Mouse (Mus musculus): ENCODE results near the gene Nptx1.
A peak's percentile ranks its signal among the peaks of the same experiment; 100 is the strongest.

Gene Nptx1

GRCm38 (mm10) chr11:119521920-119522710 is 25.4 kb downstream of the Nptx1 start:
- DNase-seq: no peak

GRCm38 (mm10) chr11:119520713-119521063 is 26.9 kb downstream of the Nptx1 start:
- DNase-seq: no peak

DNA sequence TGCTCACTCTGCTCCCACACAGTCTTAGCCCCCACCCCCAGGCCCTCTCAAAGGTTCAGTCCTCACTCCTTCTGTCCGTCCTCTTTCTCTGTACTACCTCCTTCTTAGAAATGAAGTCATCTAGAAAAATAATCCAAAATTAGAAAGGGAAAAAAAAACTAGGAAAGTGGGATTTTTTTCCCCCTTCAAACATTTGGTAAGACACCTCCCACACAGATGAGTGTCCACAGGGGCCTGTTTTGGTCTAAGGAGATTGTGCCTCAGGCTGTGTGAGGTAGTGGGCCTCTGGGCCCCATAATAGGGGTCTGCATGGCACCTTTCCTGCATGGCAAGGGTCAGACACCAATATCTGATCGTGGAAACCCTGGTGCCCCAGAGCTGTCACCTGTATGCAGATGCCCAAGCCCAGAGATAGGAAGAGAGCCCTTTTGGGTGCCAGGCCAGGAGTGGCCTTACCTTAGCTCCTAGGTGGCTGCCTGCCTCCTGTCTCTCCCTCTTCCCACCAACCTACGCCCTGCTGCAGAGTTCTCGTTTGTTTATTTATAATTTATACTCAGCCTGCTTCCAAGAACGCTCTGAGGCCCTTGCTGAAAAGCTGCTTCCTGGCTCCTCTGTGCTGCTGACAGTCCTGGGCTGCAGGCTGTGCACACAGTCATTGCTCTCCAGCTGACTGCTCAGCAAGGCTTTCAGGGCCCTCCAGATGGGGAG is 27.4 kb downstream of the Nptx1 start:
- no peak for DNase-seq

DNA sequence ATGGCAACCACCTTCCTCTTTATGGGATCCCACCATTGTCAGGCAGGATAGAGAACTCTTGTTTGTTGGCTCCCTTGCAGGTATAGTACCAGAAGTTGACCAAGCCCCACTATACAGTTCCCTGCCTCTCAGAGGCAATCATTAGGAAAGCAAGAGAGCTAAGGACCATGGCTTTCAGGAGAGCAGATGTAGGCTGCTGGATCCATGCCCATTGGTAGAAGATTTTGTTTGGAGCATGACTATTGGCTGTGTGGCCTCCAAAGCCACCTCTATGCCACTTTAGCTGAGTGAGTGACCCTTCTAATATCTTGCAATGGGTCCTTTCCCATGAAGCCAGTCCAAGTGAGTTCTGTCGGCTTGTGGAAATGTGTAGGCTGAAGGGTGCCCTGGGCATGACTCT is 28.2 kb downstream of the Nptx1 start:
- no peak for DNase-seq

DNA sequence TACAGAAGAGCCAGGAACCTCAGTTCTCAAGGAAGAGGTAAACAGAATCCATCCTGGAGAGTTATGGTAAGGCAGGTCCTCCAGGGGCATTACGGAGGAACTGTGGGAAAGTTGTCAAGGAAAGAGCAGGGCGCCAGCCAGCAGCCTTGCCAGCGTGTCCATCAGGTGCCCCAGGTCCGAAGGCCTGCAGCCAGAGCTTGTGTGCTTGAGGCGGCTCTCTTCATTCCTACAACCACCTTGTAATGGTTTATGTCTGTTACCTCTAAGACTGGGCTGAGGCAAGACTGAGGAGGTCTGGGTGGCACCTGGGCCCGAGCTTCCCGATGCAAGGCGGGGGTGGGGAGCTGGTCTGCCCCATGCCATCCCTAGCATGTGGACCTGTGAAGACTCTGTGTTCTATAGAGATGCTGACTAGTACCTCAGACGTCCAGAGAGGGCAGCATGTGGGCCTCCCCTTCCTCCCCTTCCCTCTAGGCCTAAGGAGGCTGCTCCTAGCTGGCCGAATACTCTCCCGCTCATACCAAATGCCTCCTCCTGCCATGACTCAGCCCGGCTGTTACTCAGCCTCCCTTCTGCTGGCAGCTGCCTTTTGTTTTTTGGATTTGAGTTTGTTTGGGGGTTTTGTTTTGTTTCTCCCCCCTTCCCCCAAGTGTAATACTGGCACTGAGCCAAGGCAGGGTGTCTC is 30.7 kb downstream of the Nptx1 start:
- no peak for DNase-seq

GRCm38 (mm10) chr11:119515823-119516676 is 31.5 kb downstream of the Nptx1 start:
- no peak for DNase-seq

DNA sequence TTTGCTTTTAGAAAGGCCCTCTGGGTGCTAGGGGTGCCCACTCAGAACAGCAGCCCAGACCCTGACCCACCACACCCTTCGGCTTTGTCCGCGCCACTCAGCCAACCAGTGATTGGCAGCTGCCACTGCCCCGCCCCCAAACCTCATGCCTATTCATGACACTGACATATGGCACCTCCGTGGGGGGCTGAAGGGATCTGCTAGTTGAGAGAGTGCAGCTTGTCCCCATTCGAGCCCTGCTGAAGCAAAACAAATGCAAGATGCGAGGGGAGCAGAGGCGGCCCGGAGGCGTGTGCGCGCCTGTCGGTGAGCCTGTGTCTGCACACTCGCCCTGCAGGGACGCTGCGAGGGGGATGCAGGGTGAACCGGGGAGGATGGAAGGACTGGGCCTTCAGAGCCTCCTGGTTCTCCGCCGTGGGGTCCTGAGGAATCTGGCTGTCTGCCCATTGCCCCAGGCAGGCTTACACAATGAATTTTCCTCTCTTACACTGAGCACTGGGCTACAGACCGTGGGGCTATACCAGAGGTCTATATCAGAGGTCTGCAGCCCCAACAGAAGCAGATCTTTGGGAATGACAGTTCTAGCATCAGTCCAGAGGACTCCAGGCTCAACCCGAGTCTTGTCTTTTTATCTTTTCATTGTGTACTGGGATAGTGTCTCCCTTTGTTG is 32.5 kb downstream of the Nptx1 start:
- no peak for DNase-seq

- DNase-seq: no peak
Measured at GRCm38 (mm10) chr11:119514108-119514860, 33.3 kb downstream of the Nptx1 start.

GRCm38 (mm10) chr11:119513038-119513659 is 34.4 kb downstream of the Nptx1 start:
- no peak for DNase-seq

GRCm38 (mm10) chr11:119509165-119509776 is 38.3 kb downstream of the Nptx1 start:
- no peak for DNase-seq

- no peak for DNase-seq
Measured at GRCm38 (mm10) chr11:119507772-119508171, 39.8 kb downstream of the Nptx1 start.

DNA sequence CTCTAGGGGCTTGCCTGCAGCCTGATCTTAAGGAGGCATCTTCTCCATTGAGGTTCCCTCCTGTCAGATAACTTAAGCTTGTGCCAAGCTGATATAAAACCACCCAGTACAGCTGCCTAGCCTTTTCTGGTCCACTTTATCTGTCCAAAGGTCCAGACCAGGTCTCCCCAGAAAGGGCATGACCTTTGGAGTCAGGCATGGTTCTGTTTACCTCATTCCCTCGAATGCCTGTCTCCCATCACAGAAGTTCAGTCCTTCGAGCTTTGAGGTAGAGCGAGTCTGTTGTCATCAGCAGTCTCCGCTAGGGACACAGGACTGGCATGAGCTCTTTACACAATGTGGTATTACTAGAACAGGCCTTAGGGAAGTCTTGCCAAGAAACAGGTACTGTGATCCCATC is 41.2 kb downstream of the Nptx1 start:
- DNase-seq: no peak

DNA sequence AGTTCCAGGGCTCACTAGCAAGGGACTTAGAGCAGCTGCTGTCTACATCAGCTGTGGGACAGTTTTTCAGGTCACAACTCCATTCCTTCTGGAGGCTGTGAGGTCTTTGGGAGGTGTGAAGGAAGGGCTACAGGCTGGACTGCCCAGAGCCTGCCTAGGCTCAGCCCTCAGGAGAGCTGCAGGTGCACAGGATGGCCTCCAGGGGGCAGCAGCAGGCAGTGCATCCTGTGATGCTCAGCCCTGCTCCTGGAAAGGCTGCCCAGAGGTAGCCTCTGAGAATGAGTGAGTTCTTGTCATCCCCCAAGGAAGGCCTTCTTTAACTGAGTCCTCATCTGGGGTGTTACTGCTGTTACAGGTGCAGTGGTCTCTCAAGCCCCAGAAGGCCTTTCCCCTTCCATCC is 43.9 kb downstream of the Nptx1 start:
- DNase-seq: peak; percentile 70

GRCm38 (mm10) chr11:119500011-119500410 is 47.5 kb downstream of the Nptx1 start:
- no peak for DNase-seq

GRCm38 (mm10) chr11:119499297-119499696 is 48.3 kb downstream of the Nptx1 start:
- DNase-seq: no peak

- DNase-seq: no peak
Measured at GRCm38 (mm10) chr11:119497451-119497850, 50.1 kb downstream of the Nptx1 start.

DNA sequence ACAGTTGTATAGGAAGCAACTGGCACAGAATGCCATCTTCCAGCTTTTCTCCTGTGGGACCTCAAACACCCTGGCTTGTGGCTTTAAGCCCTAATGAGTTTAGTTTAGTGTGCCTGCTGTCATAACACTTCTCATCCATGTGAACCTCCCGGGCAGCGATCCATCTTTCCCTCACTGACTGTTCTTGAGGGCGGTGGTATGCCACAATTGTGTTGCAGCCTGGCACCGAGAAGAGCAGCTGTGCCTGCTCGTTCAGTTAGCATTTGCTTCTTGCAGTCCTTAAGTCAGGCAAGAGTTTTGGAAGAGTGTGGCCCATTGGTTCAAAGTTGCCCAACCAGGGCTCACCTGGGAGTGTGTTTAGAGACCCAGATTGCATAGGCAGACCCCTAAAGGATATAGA is 51.4 kb downstream of the Nptx1 start:
- DNase-seq: no peak

- no peak for DNase-seq
Measured at GRCm38 (mm10) chr11:119493516-119493915, 54.0 kb downstream of the Nptx1 start.

GRCm38 (mm10) chr11:119492830-119493229 is 54.7 kb downstream of the Nptx1 start:
- DNase-seq: no peak

DNA sequence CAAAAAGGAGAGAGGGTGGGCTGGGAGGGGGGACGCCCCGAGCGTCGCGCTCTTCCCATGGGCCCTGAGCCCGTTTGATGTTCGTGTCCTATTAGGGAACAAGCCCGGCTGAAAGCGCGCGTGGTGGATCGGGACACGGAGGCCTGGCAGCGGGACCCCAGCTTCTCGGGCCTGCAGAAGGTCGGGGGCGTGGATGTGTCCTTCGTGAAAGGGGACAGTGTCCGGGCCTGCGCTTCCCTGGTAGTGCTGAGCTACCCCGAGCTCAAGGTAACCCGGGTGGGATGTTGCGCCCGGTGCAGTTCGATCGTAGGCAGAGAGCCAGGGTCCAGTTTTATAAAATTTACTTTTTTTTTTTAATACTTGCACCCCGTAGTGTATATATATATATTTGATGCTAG is 55.9 kb downstream of the Nptx1 start:
- no peak for DNase-seq
